Mouse (Mus musculus) CH12.LX (cell line): ENCODE results near the gene Uba52.

Experiments
- CHD1 ChIP-seq: IDR thresholded peaks from 2 replicates; pipeline ENCODE4 v1.6.1; 2012; ENCODE audit warnings: low read depth, low read length, improper control_type of control experiment, inconsistent platforms
- CHD2 ChIP-seq: IDR thresholded peaks from 2 replicates; pipeline ENCODE4 v1.6.1; 2011; ENCODE audit warnings: low read length, improper control_type of control experiment
- CTCF ChIP-seq, 2 experiments: IDR thresholded peaks in 1 of 2; conservative IDR thresholded peaks in 1 of 2; 2 replicates each; pipeline ENCODE4 v1.5.1; 2011 to 2012; ENCODE audit warnings: low read depth in 2 of 2, low read length in 2 of 2, improper control_type of control experiment in 1 of 2, inconsistent platforms in 1 of 2, mild to moderate bottlenecking in 1 of 2, moderate library complexity in 1 of 2
- E2F4 ChIP-seq: IDR thresholded peaks from 2 replicates; pipeline ENCODE4 v1.6.1; 2011; ENCODE audit warnings: low read depth, low read length, improper control_type of control experiment; ENCODE audit not compliant: insufficient replicate concordance
- EP300 ChIP-seq: IDR thresholded peaks from 2 replicates; pipeline ENCODE4 v1.6.1; 2011; ENCODE audit warnings: low read length, improper control_type of control experiment
- HCFC1 ChIP-seq: IDR thresholded peaks from 2 replicates; pipeline ENCODE4 v1.6.1; 2012; ENCODE audit warnings: low read depth, mild to moderate bottlenecking, inconsistent platforms, low read length, improper control_type of control experiment
- MEF2A ChIP-seq: IDR thresholded peaks from 2 replicates; pipeline ENCODE4 v1.6.1; 2014; ENCODE audit warnings: low read depth, mild to moderate bottlenecking, inconsistent platforms, low read length, improper control_type of control experiment, borderline replicate concordance
- NELFE ChIP-seq: IDR thresholded peaks from 2 replicates; pipeline ENCODE4 v1.6.1; 2011; ENCODE audit warnings: low read depth, low read length, improper control_type of control experiment
- POLR2A ChIP-seq: IDR thresholded peaks from 2 replicates; pipeline ENCODE4 v1.6.1; 2011; ENCODE audit warnings: low read depth, mild to moderate bottlenecking, improper control_type of control experiment, low read length
- SMC3 ChIP-seq: IDR thresholded peaks from 2 replicates; pipeline ENCODE4 v1.6.1; 2011; ENCODE audit warnings: low read depth, low read length, improper control_type of control experiment
- TBP ChIP-seq: conservative IDR thresholded peaks from 2 replicates; pipeline ENCODE4 v1.6.1; 2011; ENCODE audit warnings: low read depth, low read length, improper control_type of control experiment
- TCF12 ChIP-seq: IDR thresholded peaks from 2 replicates; pipeline ENCODE4 v1.6.1; 2014; ENCODE audit warnings: low read depth, mild to moderate bottlenecking, inconsistent platforms, low read length, improper control_type of control experiment
- ZMIZ1 ChIP-seq: IDR thresholded peaks from 2 replicates; pipeline ENCODE4 v1.6.1; 2012; ENCODE audit warnings: low read depth, mild to moderate bottlenecking, inconsistent platforms, low read length, improper control_type of control experiment

DNA sequence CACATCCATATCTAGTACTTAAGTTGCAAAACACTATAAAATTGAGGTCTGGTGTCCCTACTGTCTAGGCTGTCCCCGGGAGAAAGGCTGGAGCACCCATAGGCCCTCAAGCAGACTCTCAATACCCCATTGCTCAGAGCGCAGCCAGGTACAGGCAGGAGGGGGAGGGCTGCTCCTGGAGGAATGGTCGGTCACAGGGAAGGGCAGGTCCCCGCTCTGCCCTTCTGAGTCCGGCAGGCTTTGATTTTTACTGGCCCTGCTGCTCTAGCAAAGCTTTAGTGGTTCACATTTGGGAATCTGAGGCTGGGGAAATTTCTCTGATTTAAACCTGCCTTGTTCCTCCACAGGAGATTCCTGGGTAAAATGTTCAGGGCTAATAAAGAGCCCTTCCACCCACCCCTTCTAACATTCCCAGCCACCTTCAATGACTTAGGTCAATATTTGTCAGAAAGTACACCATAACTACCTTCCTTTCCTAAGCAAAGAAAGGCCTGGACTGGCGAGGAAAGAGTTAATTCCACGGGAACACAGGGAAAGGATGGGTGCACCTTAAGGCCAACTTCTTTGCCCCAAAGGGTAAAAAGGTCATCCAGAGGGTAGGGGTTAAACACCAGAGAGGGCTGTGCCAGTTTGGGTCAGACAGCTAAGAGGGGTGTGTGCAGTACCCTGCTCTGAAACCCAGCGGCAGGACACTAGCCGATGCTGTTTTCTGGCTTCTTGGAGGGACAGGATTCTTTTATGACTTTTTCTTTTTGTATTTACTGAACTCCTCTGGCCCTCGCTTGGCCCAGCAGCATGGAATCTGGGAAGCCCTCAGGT, 20.3 kb downstream of the Uba52 start:
- no peak for TF ChIP-seq CTCF (conservative IDR thresholded peaks at IDR 0.05 in 1 of 2, IDR thresholded peaks at IDR 0.05 in 1 of 2; ENCODE audit: low read depth in 2 of 2, low read length in 2 of 2)
- TF ChIP-seq TBP, result no peak
- TF ChIP-seq POLR2A, result no peak
- no peak for TF ChIP-seq E2F4
- TF ChIP-seq MEF2A, result no peak
- TF ChIP-seq HCFC1, result no peak
- TF ChIP-seq EP300, result no peak
- no peak for TF ChIP-seq NELFE
- TF ChIP-seq ZMIZ1, result no peak
- TF ChIP-seq TCF12, result no peak
- no peak for TF ChIP-seq CHD2
- TF ChIP-seq CHD1, result no peak
- TF ChIP-seq SMC3, result no peak
